Mouse (Mus musculus) thymus, postnatal 4 days (tissue): Measurements from ENCODE around the gene Lmod3.
A peak's percentile ranks its signal among the peaks of the same experiment; 100 is the strongest.

ENCODE experiments used
- DNase-seq: peaks from one replicate; pipeline ENCODE4 v3.0.0; 2021

The Lmod3 gene

GRCm38 (mm10) chr6:97223566-97223965 is 29.0 kb downstream of the Lmod3 start:
- DNase-seq = no peak

GRCm38 (mm10) chr6:97222931-97223467 is 29.6 kb downstream of the Lmod3 start:
- no peak for DNase-seq

- no peak for DNase-seq
Observed at GRCm38 (mm10) chr6:97222321-97222720, 30.2 kb downstream of the Lmod3 start.

GRCm38 (mm10) chr6:97221205-97222025 is 31.1 kb downstream of the Lmod3 start:
- peak; percentile 52 for DNase-seq

GRCm38 (mm10) chr6:97220672-97221071 is 31.9 kb downstream of the Lmod3 start:
- DNase-seq = no peak

GRCm38 (mm10) chr6:97216154-97216821 is 36.3 kb downstream of the Lmod3 start:
- DNase-seq = no peak

- peak; percentile 28 for DNase-seq
Observed at GRCm38 (mm10) chr6:97211981-97212380, 40.6 kb downstream of the Lmod3 start.

GRCm38 (mm10) chr6:97210962-97211601 is 41.5 kb downstream of the Lmod3 start:
- peak; percentile 59 for DNase-seq

- DNase-seq = peak; percentile 87
Observed at GRCm38 (mm10) chr6:97210191-97210961, 42.2 kb downstream of the Lmod3 start, which contains the start of gene Arl6ip5. Gene Arl6ip5, plus strand, starts transcription at chr6:97210689.

GRCm38 (mm10) chr6:97209751-97210150 is 42.8 kb downstream of the Lmod3 start:
- DNase-seq = no peak

- no peak for DNase-seq
Observed at GRCm38 (mm10) chr6:97209201-97209600, 43.4 kb downstream of the Lmod3 start.

- no peak for DNase-seq
Observed at GRCm38 (mm10) chr6:97208406-97208805, 44.2 kb downstream of the Lmod3 start.

- no peak for DNase-seq
Observed at GRCm38 (mm10) chr6:97207085-97207484, 45.5 kb downstream of the Lmod3 start.

GRCm38 (mm10) chr6:97205439-97205885 is 47.1 kb downstream of the Lmod3 start, which contains the start of gene Uba3:
Gene Uba3, minus strand, starts transcription at chr6:97205647.
- DNase-seq = peak; percentile 100

GRCm38 (mm10) chr6:97204952-97205351 is 47.6 kb downstream of the Lmod3 start:
- DNase-seq = peak; percentile 60

GRCm38 (mm10) chr6:97204252-97204869 is 48.2 kb downstream of the Lmod3 start:
- no peak for DNase-seq

GRCm38 (mm10) chr6:97202477-97202876 is 50.1 kb downstream of the Lmod3 start:
- DNase-seq = no peak

- no peak for DNase-seq
Observed at GRCm38 (mm10) chr6:97200437-97200836, 52.1 kb downstream of the Lmod3 start.
